Mouse (Mus musculus) heart, adult 2 months (tissue): Measurements from ENCODE around the gene Ssh3.

Source experiments
- CTCF ChIP-seq: fragments of 200-600 bp; IDR thresholded peaks from 2 replicates; pipeline ENCODE4 v1.8.1; 2022; ENCODE audit warnings: antibody characterized with exemption, mild to moderate bottlenecking, moderate library complexity
- EP300 ChIP-seq: fragments of 200-500 bp; IDR thresholded peaks from 2 replicates; pipeline ENCODE4 v1.6.1; 2011; ENCODE audit warnings: low read depth, low read length, control low read depth; ENCODE audit not compliant: insufficient read depth
- POLR2A ChIP-seq: fragments of 200-500 bp; IDR thresholded peaks from 2 replicates; pipeline ENCODE4 v1.6.1; 2011; ENCODE audit warnings: mild to moderate bottlenecking, low read depth, low read length, control low read depth; ENCODE audit not compliant: insufficient read depth

DNA sequence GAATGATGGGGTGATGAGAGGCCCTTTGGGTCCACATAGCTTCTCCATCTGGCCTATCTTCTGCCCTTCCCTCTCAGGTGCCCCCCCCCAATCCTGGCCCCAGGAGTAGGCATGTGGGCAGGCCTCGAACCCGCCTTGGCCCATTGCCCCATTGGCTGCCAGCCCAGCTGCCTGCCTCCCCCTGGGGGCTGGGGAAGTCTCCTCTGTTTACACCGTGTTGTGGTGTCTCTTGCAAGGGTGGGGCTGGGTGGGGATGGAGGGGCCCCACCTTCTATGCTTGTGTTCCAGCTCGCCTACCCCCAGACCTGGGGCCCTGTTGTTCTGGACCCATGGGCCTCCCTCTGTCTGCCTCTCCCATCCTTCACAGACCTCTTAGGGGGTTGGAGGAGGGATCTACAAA lies 48.6 kb downstream of the Ssh3 start:
- TF ChIP-seq POLR2A (no peak), CTCF (no peak), EP300 (no peak)
